Mouse (Mus musculus): ENCODE results near the gene Krtap9-1.
"Not testable (repeated sequence)": the region's sequence is repeated elsewhere in the genome, so short reads cannot be mapped to it uniquely, and the experiment has no call there.

Gene Krtap9-1

GRCm38 (mm10) chr11:99873089-99873488, at the start of gene Krtap9-1:
TSS of gene Krtap9-1 (plus strand) at chr11:99873389.
- DNase-seq (ENCODE audit: low spot score): not testable (repeated sequence)

- no peak for DNase-seq (ENCODE audit: low spot score)
Observed at GRCm38 (mm10) chr11:99837966-99838365, 35.2 kb upstream of the Krtap9-1 start, which contains the start of gene 2300003K06Rik. TSS of gene 2300003K06Rik (minus strand) at chr11:99838066.

- DNase-seq (ENCODE audit: low spot score): no peak
Observed at GRCm38 (mm10) chr11:99842185-99842584, 31.0 kb upstream of the Krtap9-1 start.

GRCm38 (mm10) chr11:99846746-99847145, 26.4 kb upstream of the Krtap9-1 start:
- no peak for DNase-seq (ENCODE audit: low spot score)

GRCm38 (mm10) chr11:99851508-99851907, 21.7 kb upstream of the Krtap9-1 start, which contains the start of gene Krtap4-16:
TSS of gene Krtap4-16 (minus strand) at chr11:99851608.
- DNase-seq (ENCODE audit: low spot score): no peak

GRCm38 (mm10) chr11:99854121-99854520, 19.1 kb upstream of the Krtap9-1 start:
- peak; percentile 50 for DNase-seq (ENCODE audit: low spot score)

GRCm38 (mm10) chr11:99857617-99858016, 15.6 kb upstream of the Krtap9-1 start, which contains the start of gene Gm11568:
TSS of gene Gm11568 (plus strand) at chr11:99857917.
- DNase-seq (ENCODE audit: low spot score): no peak

- DNase-seq (ENCODE audit: low spot score): no peak
Observed at GRCm38 (mm10) chr11:99858761-99859160, 14.4 kb upstream of the Krtap9-1 start.

- not testable (repeated sequence) for DNase-seq (ENCODE audit: low spot score)
Observed at GRCm38 (mm10) chr11:99864176-99864575, 9.0 kb upstream of the Krtap9-1 start, which contains the start of gene Gm11559. TSS of gene Gm11559 (plus strand) at chr11:99864476.

- not testable (repeated sequence) for DNase-seq (ENCODE audit: low spot score)
Observed at GRCm38 (mm10) chr11:99878887-99879286, 5.7 kb downstream of the Krtap9-1 start, which contains the start of gene Gm11567. TSS of gene Gm11567 (plus strand) at chr11:99879187.

GRCm38 (mm10) chr11:99907620-99908019, 34.4 kb downstream of the Krtap9-1 start, which contains the start of gene Krtap31-1:
TSS of gene Krtap31-1 (plus strand) at chr11:99907920.
- DNase-seq (ENCODE audit: low spot score): no peak

GRCm38 (mm10) chr11:99914451-99914850, 41.3 kb downstream of the Krtap9-1 start, which contains the start of gene Gm11565:
TSS of gene Gm11565 (plus strand) at chr11:99914751.
- no peak for DNase-seq (ENCODE audit: low spot score)

Data from embryo, embryonic 10 days (tissue).